Mouse (Mus musculus) heart, embryonic 16.5 days (tissue): ENCODE results near the gene Hhatl. TPM values are rescaled to one million over a fixed set of nuclear protein-coding genes. Genes with fewer than 3 reads are reported as not detected.
A peak's percentile ranks its signal among the peaks of the same experiment; 100 is the strongest.

Experiments used
- ATAC-seq: fragments of 200-750 bp; cut with Nextera tagmentation; replicated peaks from 2 replicates; pipeline ENCODE4 v1.8.0; 2017; ENCODE audit warnings: moderate number of reproducible peaks; ENCODE audit not compliant: insufficient read depth, low FRiP score; ENCODE audit errors: extremely low read depth
- H3K27ac ChIP-seq: fragments of 300-500 bp; sonication (generic); 2 replicates; pipeline ENCODE4 v1.5.1; 2014; ENCODE audit warnings: mild to moderate bottlenecking, low read length, control low read depth, moderate library complexity
- H3K27me3 ChIP-seq: fragments of 300-500 bp; sonication (generic); 2 replicates; pipeline ENCODE4 v1.6.1; 2014; ENCODE audit warnings: low read length, mixed read lengths; ENCODE audit not compliant: control insufficient read depth, insufficient read depth
- H3K36me3 ChIP-seq: fragments of 300-500 bp; sonication (generic); 2 replicates; pipeline ENCODE4 v1.6.1; 2014; ENCODE audit not compliant: control insufficient read depth, insufficient read depth
- H3K4me1 ChIP-seq: fragments of 300-500 bp; sonication (generic); 2 replicates; pipeline ENCODE4 v1.6.1; 2014; ENCODE audit warnings: low read length, mixed read lengths; ENCODE audit not compliant: control insufficient read depth, insufficient read depth
- H3K4me2 ChIP-seq: fragments of 300-500 bp; sonication (generic); 2 replicates; pipeline ENCODE4 v1.6.1; 2014; ENCODE audit warnings: low read depth, mild to moderate bottlenecking, control low read depth, low read length
- H3K4me3 ChIP-seq: fragments of 300-500 bp; sonication (generic); 2 replicates; pipeline ENCODE4 v1.5.1; 2014; ENCODE audit warnings: mild to moderate bottlenecking, control low read depth, low read length
- H3K9ac ChIP-seq: fragments of 300-500 bp; sonication (generic); 2 replicates; pipeline ENCODE4 v1.6.1; 2014; ENCODE audit warnings: low read length, control low read depth
- H3K9me3 ChIP-seq: fragments of 300-500 bp; sonication (generic); replicated peaks from 2 replicates; pipeline ENCODE4 v1.6.1; 2016; ENCODE audit warnings: low read length; ENCODE audit not compliant: control insufficient read depth
- WGBS: fragments of 180-500 bp; shearing (Covaris S2); extraction: QIAGEN DNeasy Blood & Tissue Kit; methylation state at CpG from one replicate; pipeline ENCODE4 v1.1.7; 2014; 5-methylcytosine and 5-hydroxymethylcytosine counted together
- polyA plus RNA-seq: library from polyadenylated mRNA; unstranded; fragments of >200 nt; fragmentation: Nextera tagmentation; extraction: Ambion mirVana; gene quantifications from 2 replicates; pipeline ENCODE4 v1.2.1, GENCODE M21; 2015

Gene Hhatl
- 23.8 and 25.3 TPM in 2 replicates for polyA plus RNA-seq

DNA sequence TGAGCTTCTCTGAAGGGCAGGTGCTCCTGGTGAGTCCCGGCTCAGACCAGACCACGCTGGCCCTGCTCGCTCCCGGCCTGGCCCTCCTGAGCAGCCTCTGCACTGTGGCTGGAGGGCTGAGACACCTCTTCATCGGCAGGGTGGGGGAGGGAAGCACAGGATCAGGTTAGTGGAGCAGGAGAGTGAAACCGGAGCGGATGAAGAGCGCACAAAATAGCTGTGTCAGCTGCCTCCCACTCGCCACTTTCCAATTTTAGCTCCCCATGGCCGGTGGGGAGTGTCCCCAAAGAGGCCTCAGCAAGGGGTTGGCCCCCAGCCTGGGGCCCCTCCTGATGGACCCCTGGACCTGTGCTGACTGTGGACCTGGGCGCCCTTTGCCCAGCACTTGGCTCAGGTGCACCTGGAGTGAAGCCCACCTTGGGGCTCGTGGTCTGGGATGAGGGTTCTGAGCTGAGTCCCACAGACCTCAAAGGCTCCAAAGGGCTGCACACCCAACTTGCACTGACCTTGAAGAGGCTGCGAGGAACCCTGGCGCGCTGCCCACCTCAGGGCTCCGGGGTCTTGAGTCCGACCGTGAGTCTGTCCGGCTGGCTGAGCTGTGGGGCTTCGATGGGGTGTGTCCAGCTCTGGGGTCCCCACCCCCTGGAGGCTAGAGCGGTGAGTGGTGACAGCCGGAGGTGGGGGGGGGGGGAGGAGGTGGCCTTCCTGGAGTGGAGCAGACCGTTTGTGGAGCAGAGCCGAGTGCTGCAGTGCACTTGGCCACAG, at the start of gene Hhatl:
TSS of gene Hhatl (minus strand) at position 751 of the 765 bp plus-strand sequence.
- H3K27ac ChIP-seq: peak within 1 kb of the TSS; percentile 88
- H3K9ac ChIP-seq: peak within 1 kb of the TSS; percentile 61
- peak within 1 kb of the TSS; percentile 48 for H3K4me3 ChIP-seq
- H3K36me3 ChIP-seq: no peaks in the 10 kb centered on the region
- H3K27me3 ChIP-seq: no peaks in the 10 kb centered on the region
- peak; percentile 77 for ATAC-seq
- peak within 1 kb of the TSS; percentile 63 for H3K4me2 ChIP-seq
- H3K9me3 ChIP-seq: no peaks in the 10 kb centered on the region
- peaks cover 36% of the 10 kb centered on the region for H3K4me1 ChIP-seq
- WGBS: 19% methylated on average over 24 of the region's 24 CpGs

DNA sequence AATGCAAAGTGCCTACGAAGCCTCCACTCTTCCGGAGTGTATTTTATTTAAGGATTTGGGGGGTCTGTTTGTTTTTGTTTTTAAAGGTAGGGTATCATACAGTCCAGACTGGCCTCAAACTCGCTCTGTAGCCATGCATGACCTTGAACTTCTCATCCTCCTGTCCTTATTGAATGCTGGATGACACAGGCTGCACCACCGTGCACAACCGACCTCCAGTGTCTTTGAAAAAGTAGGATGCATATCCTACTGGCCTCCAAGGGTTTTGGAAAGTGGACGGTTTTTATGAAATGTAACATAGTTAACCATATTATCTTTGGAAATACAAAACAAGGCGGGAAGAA, 47.3 kb upstream of the Hhatl start:
- H3K27ac ChIP-seq: no peak overlapping the region
- H3K4me2 ChIP-seq: peak overlapping the region; percentile 96
- 36% methylated on average over 7 of the region's 7 CpGs for WGBS
- peak overlapping the region; percentile 61 for H3K4me3 ChIP-seq
- no peaks in the 10 kb centered on the region for H3K36me3 ChIP-seq
- no peaks in the 10 kb centered on the region for H3K4me1 ChIP-seq
- peak overlapping the region; percentile 67 for H3K9ac ChIP-seq
- H3K9me3 ChIP-seq: peaks cover 9% of the 10 kb centered on the region
- H3K27me3 ChIP-seq: no peaks in the 10 kb centered on the region
- ATAC-seq: no peak

DNA sequence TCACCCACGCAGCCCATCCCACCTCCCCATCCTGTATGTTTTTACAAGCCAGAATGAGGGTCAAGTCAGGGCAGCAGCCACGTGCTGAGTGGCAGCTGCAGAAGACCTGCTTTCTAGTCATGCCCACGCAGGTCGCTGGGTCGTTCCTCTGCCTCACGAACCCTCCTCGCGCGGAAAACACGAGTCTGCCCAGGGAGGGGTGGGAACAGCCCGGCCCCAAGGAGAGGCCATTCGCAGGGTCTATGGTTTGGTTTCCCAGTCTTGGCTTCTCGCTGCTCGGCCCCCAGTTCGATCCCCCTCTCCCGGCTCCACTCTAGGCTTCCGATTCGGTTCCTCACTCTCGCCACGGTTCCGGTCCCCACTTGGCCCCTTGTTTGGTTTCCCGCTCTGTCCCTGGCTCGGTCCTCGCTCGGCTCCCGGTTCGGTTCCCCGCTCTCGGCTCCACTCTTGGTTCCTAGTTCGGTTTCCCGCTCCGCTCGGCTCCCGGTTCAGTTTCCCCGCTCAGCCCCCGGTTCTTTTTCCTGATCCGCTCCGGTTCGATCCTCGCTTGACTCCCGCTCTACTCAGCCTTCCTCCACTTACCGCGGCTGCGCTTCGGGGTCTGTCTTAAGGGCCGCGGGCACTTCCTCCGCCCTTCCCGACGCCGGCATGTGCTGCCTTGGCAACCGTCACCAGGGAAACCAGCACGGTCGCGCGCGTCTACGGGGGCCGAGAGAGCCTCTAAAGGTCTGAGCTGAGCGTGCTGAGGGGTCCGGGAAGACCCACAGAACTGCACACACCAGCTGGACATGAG, 46.7 kb upstream of the Hhatl start, which contains the start of gene Ccdc13:
TSS of gene Ccdc13 (minus strand) at position 633 of the 793 bp plus-strand sequence.
- peak within 1 kb of the TSS; percentile 61 for H3K4me3 ChIP-seq
- peak within 1 kb of the TSS; percentile 96 for H3K4me2 ChIP-seq
- no peak within 1 kb of the TSS for H3K27ac ChIP-seq
- peak; percentile 68 for ATAC-seq
- H3K4me1 ChIP-seq: no peaks in the 10 kb centered on the region
- peaks cover 9% of the 10 kb centered on the region for H3K9me3 ChIP-seq
- 6% methylated on average over 61 of the region's 61 CpGs for WGBS
- no peaks in the 10 kb centered on the region for H3K27me3 ChIP-seq
- H3K9ac ChIP-seq: peak within 1 kb of the TSS; percentile 67
- H3K36me3 ChIP-seq: no peaks in the 10 kb centered on the region

DNA sequence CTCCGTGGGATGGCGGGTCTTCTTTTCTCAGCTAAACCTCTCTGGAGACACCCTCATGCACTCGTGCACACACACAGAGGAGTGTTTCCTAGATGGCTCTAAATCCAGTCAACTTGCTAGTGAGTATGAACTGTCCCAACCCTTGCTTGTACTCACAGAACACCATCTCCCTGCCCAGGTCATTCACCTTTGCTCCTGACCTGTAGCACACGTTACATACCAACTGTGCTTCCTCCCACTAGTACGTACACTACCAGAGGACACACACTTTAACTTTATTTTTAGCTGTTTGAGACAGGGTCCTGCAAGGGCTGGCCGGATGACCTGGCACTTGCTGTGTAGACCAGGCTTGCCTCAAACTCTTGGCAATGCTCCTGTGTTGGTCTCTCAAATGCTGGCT, 45.7 kb upstream of the Hhatl start:
- Histone ChIP-seq H3K36me3 (no peaks in the 10 kb centered on the region), H3K9ac (no peak overlapping the region), H3K4me3 (no peak overlapping the region), H3K27ac (no peak overlapping the region), H3K4me1 (no peaks in the 10 kb centered on the region), H3K4me2 (no peak overlapping the region), H3K27me3 (no peaks in the 10 kb centered on the region), H3K9me3 (peaks cover 4% of the 10 kb centered on the region)
- WGBS: 80% methylated on average over 6 of the region's 6 CpGs
- no peak for ATAC-seq

DNA sequence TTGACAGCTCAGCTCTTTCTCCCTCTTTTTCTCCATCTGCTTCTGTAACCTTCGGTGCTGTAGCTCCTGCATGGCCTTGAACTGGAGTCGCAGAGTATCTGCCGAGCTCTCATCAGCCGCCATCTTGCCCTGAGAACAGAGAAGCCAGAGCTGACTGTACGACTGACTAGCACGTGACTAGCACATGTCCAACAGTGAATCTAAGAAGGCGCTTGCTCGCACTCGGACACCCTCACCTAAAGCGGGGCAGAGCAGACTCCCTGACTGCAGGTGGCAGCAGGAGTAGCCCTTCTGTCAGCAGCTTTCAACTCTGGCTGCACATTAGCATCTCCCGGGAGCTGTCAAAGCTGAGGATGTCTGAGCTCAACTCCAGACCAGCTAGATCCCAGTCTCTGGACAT, 41.5 kb upstream of the Hhatl start:
- 70% methylated on average over 11 of the region's 11 CpGs for WGBS
- Histone ChIP-seq H3K4me3 (no peak overlapping the region), H3K9me3 (peaks cover 3% of the 10 kb centered on the region), H3K9ac (no peak overlapping the region), H3K27me3 (no peaks in the 10 kb centered on the region), H3K27ac (no peak overlapping the region), H3K4me2 (no peak overlapping the region), H3K36me3 (no peaks in the 10 kb centered on the region), H3K4me1 (no peaks in the 10 kb centered on the region)
- ATAC-seq: no peak

DNA sequence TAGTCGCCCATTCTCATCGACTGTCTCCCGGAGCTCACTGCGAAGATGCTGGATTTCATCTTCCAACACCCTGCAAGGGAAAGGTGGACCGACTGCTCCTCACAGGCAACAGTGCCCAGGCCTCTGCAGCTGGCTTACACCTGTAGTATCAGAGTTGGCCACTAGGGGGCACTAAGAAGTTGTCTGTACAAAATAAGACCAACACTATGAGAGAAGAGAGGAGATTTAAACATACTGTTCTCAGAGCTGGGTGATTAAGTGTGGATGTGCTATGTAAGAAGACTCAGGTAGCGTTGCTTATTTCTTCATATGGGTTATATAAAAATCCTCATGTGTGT, 38.6 kb upstream of the Hhatl start:
- ATAC-seq: no peak; the same call in 1 of the 2 replicates
- no peak overlapping the region for H3K4me3 ChIP-seq
- peaks cover 3% of the 10 kb centered on the region for H3K9me3 ChIP-seq
- no peaks in the 10 kb centered on the region for H3K36me3 ChIP-seq
- no peak overlapping the region for H3K9ac ChIP-seq
- no peak overlapping the region for H3K27ac ChIP-seq
- no peaks in the 10 kb centered on the region for H3K4me1 ChIP-seq
- WGBS: 20% methylated on average over 6 of the region's 6 CpGs
- no peak overlapping the region for H3K4me2 ChIP-seq
- no peaks in the 10 kb centered on the region for H3K27me3 ChIP-seq

DNA sequence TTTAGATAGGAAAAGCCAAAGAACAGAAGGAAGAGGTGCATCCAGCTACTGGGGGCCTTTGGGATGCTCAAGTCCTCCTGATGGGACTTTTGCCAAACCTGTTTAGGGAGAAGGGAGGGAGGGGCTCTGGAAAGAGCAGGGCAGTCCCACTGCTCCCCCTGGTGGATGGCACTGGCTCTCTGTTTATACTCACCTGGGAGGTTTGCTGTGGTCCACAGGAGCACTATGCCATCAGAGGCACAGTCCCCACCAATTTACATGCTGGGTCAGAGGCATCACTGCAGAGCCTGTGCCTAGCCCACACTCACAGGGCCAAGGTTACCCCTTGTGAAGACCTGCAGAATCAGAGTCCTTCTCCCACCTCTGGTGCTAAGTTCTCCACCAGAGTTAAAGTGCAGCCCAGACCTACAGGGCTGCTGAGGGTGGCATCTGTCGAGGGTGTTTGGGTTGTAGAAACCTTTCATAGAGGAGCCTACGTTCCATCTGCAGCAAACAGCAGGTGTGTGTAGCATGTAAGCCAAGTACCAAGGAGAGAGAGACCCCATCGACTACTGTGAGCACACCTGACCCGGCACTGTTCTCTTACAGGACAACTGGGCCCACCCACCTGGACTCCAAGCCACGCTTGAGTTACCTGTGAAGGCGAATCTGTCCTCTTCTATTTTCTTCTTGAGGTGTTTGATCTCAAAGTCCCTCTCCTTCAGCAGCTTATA, 38.1 kb upstream of the Hhatl start:
- 71% methylated on average over 6 of the region's 6 CpGs for WGBS
- H3K9me3 ChIP-seq: no peaks in the 10 kb centered on the region
- 0 out of 2 replicates have a peak, but pooled peaks have one; percentile 6 for ATAC-seq
- H3K27me3 ChIP-seq: no peaks in the 10 kb centered on the region
- no peaks in the 10 kb centered on the region for H3K4me1 ChIP-seq
- H3K4me2 ChIP-seq: no peak overlapping the region
- no peaks in the 10 kb centered on the region for H3K36me3 ChIP-seq
- H3K4me3 ChIP-seq: no peak overlapping the region
- no peak overlapping the region for H3K9ac ChIP-seq
- no peak overlapping the region for H3K27ac ChIP-seq

DNA sequence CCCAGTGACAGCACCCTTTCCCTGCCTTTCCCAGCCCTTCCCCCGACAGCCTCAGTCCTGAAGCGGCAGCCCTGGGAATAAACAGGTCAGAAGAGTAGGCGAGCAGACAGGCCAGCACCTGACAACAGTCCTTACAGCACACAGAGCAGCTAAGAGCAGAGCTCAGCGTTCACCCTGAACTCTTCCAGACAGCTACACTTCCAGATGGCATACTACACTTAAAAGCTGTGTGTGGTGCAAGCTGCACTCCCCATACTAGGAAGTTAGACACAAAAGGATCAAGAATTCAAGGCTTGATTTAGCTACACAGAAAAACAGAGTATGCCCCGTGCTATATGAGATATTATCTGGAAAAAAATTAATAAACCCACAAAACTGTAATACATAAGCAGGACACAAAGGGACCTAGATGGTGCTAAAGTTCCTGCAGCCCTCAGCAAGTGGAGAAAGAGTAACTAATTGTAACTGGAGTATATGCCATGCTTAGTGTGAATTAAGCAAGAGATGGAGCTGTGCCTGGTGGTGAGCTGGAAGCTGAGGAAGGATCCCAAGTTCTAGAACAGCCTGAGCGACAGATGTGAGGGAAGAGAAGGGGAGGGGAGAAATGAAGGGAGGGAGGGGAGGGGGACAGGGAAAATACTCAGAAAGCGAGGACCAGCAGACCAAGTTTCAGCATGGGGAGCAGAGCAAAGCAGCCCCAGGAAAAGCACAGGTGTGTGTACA, 37.1 kb upstream of the Hhatl start:
- Histone ChIP-seq H3K9ac (no peak overlapping the region), H3K4me3 (no peak overlapping the region), H3K4me2 (no peak overlapping the region), H3K27me3 (no peaks in the 10 kb centered on the region), H3K36me3 (no peaks in the 10 kb centered on the region), H3K4me1 (no peaks in the 10 kb centered on the region), H3K9me3 (no peaks in the 10 kb centered on the region), H3K27ac (no peak overlapping the region)
- ATAC-seq: no peak; the same call in 1 of the 2 replicates
- WGBS: 49% methylated on average over 7 of the region's 7 CpGs
